In genomic region chr15:91573111-91573538, GRCm38 (mm10) we compare ENCODE assay signal across 8 mouse cellular contexts. TPM values are rescaled to one million over a fixed set of nuclear protein-coding genes. Genes with fewer than 3 reads are reported as not detected.
DNase-seq lines count a peak whose midpoint lies in the region; ATAC-seq and TF ChIP-seq lines count a peak whose summit lies in the region.

Slc2a13 (minus strand) TSS chr15:91573261.

- H3K27me3 ChIP-seq in forebrain, embryonic 12.5 days: peaks cover 12% of the 10 kb centered on the region
- peaks cover 16% of the 10 kb centered on the region for H3K27me3 ChIP-seq in heart, embryonic 16.5 days (ENCODE audit: control insufficient read depth, insufficient read depth, low read length)
- H3K27me3 ChIP-seq in liver, embryonic 14.5 days (ENCODE audit: control insufficient read depth, insufficient read depth, low read length): peaks cover 30% of the 10 kb centered on the region
- 0 out of 2 replicates have a peak, but pooled peaks cover 2% of the 10 kb centered on the region for H3K27me3 ChIP-seq in neural tube, embryonic 11.5 days (ENCODE audit: control insufficient read depth, insufficient read depth, low read length)
- H3K27me3 ChIP-seq in stomach, embryonic 16.5 days (ENCODE audit: control insufficient read depth, insufficient read depth, low read length): peaks cover 6% of the 10 kb centered on the region; the same call in 1 of the 2 replicates

- H3K9me3 ChIP-seq in forebrain, embryonic 12.5 days: no peaks in the 10 kb centered on the region
- H3K9me3 ChIP-seq in heart, embryonic 16.5 days (replicated peaks; ENCODE audit: control insufficient read depth, low read length): peaks cover 5% of the 10 kb centered on the region; the same call in 1 of the 2 replicates
- H3K9me3 ChIP-seq in liver, embryonic 14.5 days (ENCODE audit: control insufficient read depth, low read length): no peaks in the 10 kb centered on the region
- H3K9me3 ChIP-seq in neural tube, embryonic 11.5 days (ENCODE audit: control insufficient read depth, low read length): no peaks in the 10 kb centered on the region
- no peaks in the 10 kb centered on the region for H3K9me3 ChIP-seq in stomach, embryonic 16.5 days (replicated peaks; ENCODE audit: control insufficient read depth, low read length)

- peaks cover 15% of the 10 kb centered on the region for H3K4me1 ChIP-seq in forebrain, embryonic 12.5 days
- H3K4me1 ChIP-seq in heart, embryonic 16.5 days (ENCODE audit: control insufficient read depth, insufficient read depth, low read length): peaks cover 12% of the 10 kb centered on the region
- H3K4me1 ChIP-seq in liver, embryonic 14.5 days (replicated peaks; ENCODE audit: control insufficient read depth in 2 of 2, insufficient read depth in 2 of 2, low read length in 1 of 2): no peaks in the 10 kb centered on the region
- H3K4me1 ChIP-seq in neural tube, embryonic 11.5 days (ENCODE audit: control insufficient read depth, insufficient read depth, low read length): peaks cover 2% of the 10 kb centered on the region; the same call in 1 of the 2 replicates
- no peaks in the 10 kb centered on the region for H3K4me1 ChIP-seq in stomach, embryonic 16.5 days (ENCODE audit: control insufficient read depth, insufficient read depth, low read length)

- peak within 1 kb of the TSS; percentile 81 for H3K27ac ChIP-seq in forebrain, embryonic 12.5 days
- peak within 1 kb of the TSS; percentile 61 for H3K27ac ChIP-seq in heart, embryonic 16.5 days (ENCODE audit: low read length)
- no peak within 1 kb of the TSS for H3K27ac ChIP-seq in liver, embryonic 14.5 days
- peak within 1 kb of the TSS; percentile 46; the same call in 1 of the 2 replicates for H3K27ac ChIP-seq in neural tube, embryonic 11.5 days (ENCODE audit: low read depth, low read length)
- no peak within 1 kb of the TSS for H3K27ac ChIP-seq in stomach, embryonic 16.5 days (ENCODE audit: low read length)

- WGBS in forebrain, embryonic 12.5 days: 0% methylated on average over 26 of the region's 26 CpGs
- 1% methylated on average over 26 of the region's 26 CpGs for WGBS in heart, embryonic 16.5 days
- under 1% methylated on average over 26 of the region's 26 CpGs for WGBS in liver, embryonic 14.5 days (ENCODE audit: insufficient replicate concordance)
- WGBS in neural tube, embryonic 11.5 days: 0% methylated on average over 12 of the region's 26 CpGs
- 1% methylated on average over 26 of the region's 26 CpGs for WGBS in stomach, embryonic 16.5 days

- H3K36me3 ChIP-seq in forebrain, embryonic 12.5 days (replicated peaks): no peaks in the 10 kb centered on the region
- no peaks in the 10 kb centered on the region for H3K36me3 ChIP-seq in heart, embryonic 16.5 days (ENCODE audit: control insufficient read depth, insufficient read depth)
- no peaks in the 10 kb centered on the region for H3K36me3 ChIP-seq in liver, embryonic 14.5 days (replicated peaks; ENCODE audit: control insufficient read depth, insufficient read depth, low read depth)
- H3K36me3 ChIP-seq in neural tube, embryonic 11.5 days (ENCODE audit: control insufficient read depth, insufficient read depth, low read length): no peaks in the 10 kb centered on the region
- H3K36me3 ChIP-seq in stomach, embryonic 16.5 days (ENCODE audit: control insufficient read depth, insufficient read depth, low read length): no peaks in the 10 kb centered on the region

- H3K4me3 ChIP-seq in forebrain, embryonic 12.5 days (replicated peaks): peak within 1 kb of the TSS; percentile 81
- H3K4me3 ChIP-seq in heart, embryonic 16.5 days (ENCODE audit: low read length): peak within 1 kb of the TSS; percentile 85
- H3K4me3 ChIP-seq in liver, embryonic 14.5 days (ENCODE audit: insufficient read depth in 1 of 2, low read depth in 2 of 2, low read length in 2 of 2): peak within 1 kb of the TSS; percentile 43
- peak within 1 kb of the TSS; percentile 68 for H3K4me3 ChIP-seq in neural tube, embryonic 11.5 days (ENCODE audit: low read depth, low read length)
- H3K4me3 ChIP-seq in stomach, embryonic 16.5 days (replicated peaks; ENCODE audit: low read length): peak within 1 kb of the TSS; percentile 77

- ATAC-seq in forebrain, embryonic 12.5 days (ENCODE audit: low FRiP score): peak; percentile 98
- ATAC-seq in heart, embryonic 16.5 days (replicated peaks; ENCODE audit: extremely low read depth, insufficient read depth, low FRiP score): peak; percentile 93
- ATAC-seq in liver, embryonic 14.5 days (ENCODE audit: insufficient read depth): peak; percentile 78
- peak; percentile 95 for ATAC-seq in neural tube, embryonic 11.5 days (ENCODE audit: insufficient read depth, low FRiP score, low TSS enrichment)
- ATAC-seq in stomach, embryonic 16.5 days (ENCODE audit: insufficient read depth, low FRiP score): peak; percentile 96

- DNase-seq in CD8-positive naive resting alpha-beta T cell, adult 2 months (ENCODE audit: low read depth in 2 of 2, low spot score in 2 of 2): peak; percentile 1 to 6
- peak; percentile 31 for DNase-seq in c-Kit-positive CD71-positive TER-119-negative erythroid progenitor cells, embryonic 14.5 days (ENCODE audit: low read depth)
- peak; percentile 93 for DNase-seq in kidney, postnatal 25 days
- DNase-seq in liver, embryonic 14.5 days (ENCODE audit: low read depth in 3 of 3, low spot score in 3 of 3): peak; percentile 13 to 32 (median 14)
- peak; percentile 94 for DNase-seq in neural tube, embryonic 11.5 days (ENCODE audit: low spot score)

- TF ChIP-seq CTCF in liver, embryonic 14.5 days (IDR thresholded peaks at IDR 0.05; ENCODE audit: low read depth): peak; percentile 7; the same call in 1 of the 2 replicates

- peak within 1 kb of the TSS; percentile 80 for H3K9ac ChIP-seq in forebrain, embryonic 12.5 days
- peak within 1 kb of the TSS; percentile 82 for H3K9ac ChIP-seq in heart, embryonic 16.5 days (ENCODE audit: low read length)
- H3K9ac ChIP-seq in liver, embryonic 14.5 days (replicated peaks): no peak within 1 kb of the TSS
- H3K9ac ChIP-seq in neural tube, embryonic 11.5 days (ENCODE audit: low read length): peak within 1 kb of the TSS; percentile 70
- H3K9ac ChIP-seq in stomach, embryonic 16.5 days (ENCODE audit: low read length): peak within 1 kb of the TSS; percentile 83

- peak within 1 kb of the TSS; percentile 94 for H3K4me2 ChIP-seq in forebrain, embryonic 12.5 days
- peak within 1 kb of the TSS; percentile 99 for H3K4me2 ChIP-seq in heart, embryonic 16.5 days (ENCODE audit: low read depth, low read length)
- H3K4me2 ChIP-seq in liver, embryonic 14.5 days (ENCODE audit: low read depth): peak within 1 kb of the TSS; percentile 67
- peak within 1 kb of the TSS; percentile 96 for H3K4me2 ChIP-seq in neural tube, embryonic 11.5 days (ENCODE audit: low read depth)
- peak within 1 kb of the TSS; percentile 94 for H3K4me2 ChIP-seq in stomach, embryonic 16.5 days (ENCODE audit: low read depth, low read length)

- no peak for TF ChIP-seq EP300 in liver, embryonic 14.5 days (IDR thresholded peaks at IDR 0.05; ENCODE audit: low read depth)

RNA-seq across cellular contexts. Expression of gene Slc2a13, which starts in this region (rescaled TPM):
- polyA plus RNA-seq in forebrain, embryonic 12.5 days (2016; fragmentation: Nextera tagmentation; extraction: Ambion mirVana): 2.3 and 3.8 TPM in 2 replicates
- polyA plus RNA-seq in heart, embryonic 16.5 days (2015; fragmentation: Nextera tagmentation; extraction: Ambion mirVana): 1.0 and 1.1 TPM in 2 replicates
- 0.08 TPM in 2 replicates for polyA plus RNA-seq in liver, embryonic 14.5 days (2012; rRNA removed)
- 0.05 and 0.08 TPM in 2 replicates for polyA plus RNA-seq in liver, embryonic 14.5 days (2014; fragmentation: Nextera tagmentation; extraction: Ambion mirVana)
- 1.4 and 1.9 TPM in 2 replicates for polyA plus RNA-seq in neural tube, embryonic 11.5 days (2014; fragmentation: Nextera tagmentation; extraction: Ambion mirVana)
- 0.54 and 0.96 TPM in 2 replicates for polyA plus RNA-seq in stomach, embryonic 16.5 days (2015; fragmentation: Nextera tagmentation; extraction: Ambion mirVana)

Comparison
In these comparisons a context has a peak if more than half of its experiments do, and no peak if none do; other contexts are left out.
1. Peak in DNase-seq, ATAC-seq, H3K4me3 ChIP-seq and H3K4me2 ChIP-seq in liver, embryonic 14.5 days; RNA of the gene not detected or under 1 TPM.
2. Peak in ATAC-seq, H3K4me3 ChIP-seq, H3K9ac ChIP-seq and H3K4me2 ChIP-seq in stomach, embryonic 16.5 days; RNA of the gene not detected or under 1 TPM.
3. DNase-seq: peak in every context shown above with its lines; median percentile 94 in neural tube, embryonic 11.5 days; 93 in kidney, postnatal 25 days; 31 in c-Kit-positive CD71-positive TER-119-negative erythroid progenitor cells, embryonic 14.5 days; 14 in liver, embryonic 14.5 days; 4 in CD8-positive naive resting alpha-beta T cell, adult 2 months.
4. H3K27ac ChIP-seq: peak in forebrain, embryonic 12.5 days (single experiment), heart, embryonic 16.5 days (single experiment) and neural tube, embryonic 11.5 days (single experiment); none in liver, embryonic 14.5 days (single experiment) and stomach, embryonic 16.5 days (single experiment).
5. Peak in every context shown above with its lines, with median percentiles within 50 percentile points of each other: ATAC-seq, H3K4me2 ChIP-seq and H3K4me3 ChIP-seq.